Mouse (Mus musculus) ES-E14 (cell line): ENCODE results near the gene Tmem81. TPM values are rescaled to one million over a fixed set of nuclear protein-coding genes. Genes with fewer than 3 reads are reported as not detected.
A peak's percentile ranks its signal among the peaks of the same experiment; 100 is the strongest.

ENCODE experiments used
- DNase-seq: peaks from one replicate; pipeline ENCODE4 v3.0.0-alpha.2; 2013; ENCODE audit warnings: low read depth, low spot score
- H3K27ac ChIP-seq: 2 replicates; pipeline ENCODE4 v1.5.1; 2012; ENCODE audit warnings: low read depth, mild to moderate bottlenecking, low read length, moderate library complexity, mixed read lengths; ENCODE audit not compliant: poor library complexity, insufficient read depth, severe bottlenecking
- H3K36me3 ChIP-seq: 2 replicates; pipeline ENCODE4 v1.6.1; 2012; ENCODE audit warnings: mild to moderate bottlenecking, low read length, moderate library complexity, mixed read lengths; ENCODE audit not compliant: control insufficient read depth, poor library complexity, insufficient read depth, severe bottlenecking
- H3K4me1 ChIP-seq, 2 experiments: fragments of 150-350 bp in 1 of 2; sonication (generic) in 1 of 2; 2 replicates each; pipeline ENCODE4 v1.6.1; 2012; ENCODE audit warnings: low read length in 2 of 2, mild to moderate bottlenecking in 1 of 2, mixed read lengths in 1 of 2; ENCODE audit not compliant: control insufficient read depth in 2 of 2, insufficient read depth in 2 of 2, poor library complexity in 1 of 2
- H3K4me3 ChIP-seq, 2 experiments: fragments of 150-350 bp in 1 of 2; sonication (generic) in 1 of 2; 2 replicates each; pipeline ENCODE4 v1.5.1; 2012; ENCODE audit warnings: low read length in 2 of 2, low read depth in 1 of 2, mild to moderate bottlenecking in 1 of 2, mixed read lengths in 1 of 2; ENCODE audit not compliant: insufficient read depth in 1 of 2, poor library complexity in 1 of 2, severe bottlenecking in 1 of 2
- H3K9ac ChIP-seq: 2 replicates; pipeline ENCODE4 v1.6.1; 2012; ENCODE audit warnings: low read depth, mild to moderate bottlenecking, low read length, mixed read lengths; ENCODE audit not compliant: poor library complexity, insufficient read depth, severe bottlenecking
- H3K9me3 ChIP-seq: fragments of 150-350 bp; sonication (generic); 2 replicates; pipeline ENCODE4 v1.6.1; 2012; ENCODE audit warnings: low read depth, mild to moderate bottlenecking, low read length; ENCODE audit not compliant: control insufficient read depth, insufficient read depth
- CHD2 ChIP-seq: IDR thresholded peaks from 2 replicates; pipeline ENCODE4 v1.6.1; 2014; ENCODE audit warnings: mild to moderate bottlenecking, low read depth, low read length, inconsistent platforms
- HCFC1 ChIP-seq: IDR thresholded peaks from 2 replicates; pipeline ENCODE4 v1.6.1; 2012; ENCODE audit warnings: low read length, inconsistent platforms, borderline replicate concordance; ENCODE audit not compliant: insufficient read depth
- MAFK ChIP-seq: IDR thresholded peaks from 2 replicates; pipeline ENCODE4 v1.6.1; 2014; ENCODE audit warnings: mild to moderate bottlenecking, low read depth, low read length, inconsistent platforms; ENCODE audit not compliant: insufficient read depth
- ZC3H11A ChIP-seq: IDR thresholded peaks from 2 replicates; pipeline ENCODE4 v1.6.1; 2012; ENCODE audit warnings: low read depth, mild to moderate bottlenecking, inconsistent platforms, low read length, borderline replicate concordance
- in situ Hi-C, 2 experiments: fragments of 600-800 bp; cut with MboI; formaldehyde crosslinking; loops; one replicate each; pipeline ENCODE4 v1.15.1; 2025; ENCODE audit warnings: low sequenced_read_pairs in 2 of 2, inconsistent platforms in 1 of 2; ENCODE audit not compliant: unreplicated experiment in 2 of 2
- total RNA-seq: library from RNA; depleted of rRNA; stranded (reverse); fragments of 300-350 nt; gene quantifications from 2 replicates; pipeline ENCODE4 v1.2.3, GENCODE M21; 2012; rRNA removed

The Tmem81 gene
- total RNA-seq, 1 experiment: 4.3 TPM

DNA sequence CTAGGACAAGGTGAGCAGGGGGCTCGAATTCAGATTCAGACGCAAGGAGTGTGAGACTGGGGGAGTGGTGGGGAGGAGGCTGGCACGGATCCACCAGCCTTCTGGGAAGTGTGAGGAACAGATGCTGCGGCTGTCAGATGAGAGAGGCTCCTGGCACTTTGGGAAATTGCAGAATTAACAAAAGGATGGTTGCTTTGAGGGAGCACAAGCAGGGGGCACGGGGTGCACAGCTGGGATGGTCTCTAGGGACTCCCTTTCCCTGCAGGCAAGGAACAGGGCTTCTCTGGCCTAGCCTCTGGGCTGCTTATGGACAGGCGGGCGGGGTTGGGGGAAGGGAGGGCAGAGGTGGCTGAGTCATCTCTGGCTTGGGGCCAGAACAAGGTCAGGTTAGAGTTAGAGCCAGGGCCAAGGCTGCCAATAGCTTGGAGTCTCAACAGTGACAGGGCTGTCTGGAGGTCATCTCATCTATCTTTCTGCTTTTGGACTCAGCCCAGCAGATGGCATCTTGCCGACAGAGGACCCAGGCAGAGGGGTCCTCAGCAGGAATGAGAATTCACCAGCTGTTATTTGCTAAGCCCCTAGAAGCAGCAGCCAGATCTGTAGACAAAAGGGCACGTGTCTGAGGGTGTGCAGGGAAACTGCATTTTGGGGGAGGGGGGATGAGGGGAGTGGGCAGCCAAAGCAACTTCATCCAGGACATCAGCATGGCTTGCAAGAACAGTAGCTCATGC is 52.0 kb downstream of the Tmem81 start:
- in situ Hi-C loops: no loop called here
- H3K27ac ChIP-seq: no peak overlapping the region

More for the DNA sequence above, 52.0 kb downstream of the Tmem81 start:
- no peak for DNase-seq
- H3K36me3 ChIP-seq: no peaks in the 10 kb centered on the region
- TF ChIP-seq MAFK (peak; percentile 53; the same call in 1 of the 2 replicates), ZC3H11A (no peak), HCFC1 (no peak), CHD2 (no peak)
- 0 out of 2 replicates have a peak overlapping the region, but pooled peaks have one; percentile 36 for H3K9ac ChIP-seq
- peaks cover 3 to 8% of the 10 kb centered on the region in 2 experiments; a peak in 3 of 4 replicates for H3K4me1 ChIP-seq
- no peaks in the 10 kb centered on the region for H3K9me3 ChIP-seq
- no peak overlapping the region for H3K4me3 ChIP-seq

Other genes starting within 250 kb of the Tmem81 start
- 1.2 and 2.8 TPM in 2 replicates for gene Klhdc8a, start 207.6 kb upstream of the Tmem81 start, total RNA-seq
- 7.4 and 8.0 TPM in 2 replicates for gene Nuak2, start 190.1 kb upstream of the Tmem81 start, total RNA-seq
- 5.8 and 7.9 TPM in 2 replicates for gene Tmcc2, start 114.9 kb upstream of the Tmem81 start, total RNA-seq
- gene Dstyk, start 88.7 kb upstream of the Tmem81 start, total RNA-seq: 6.5 and 8.4 TPM in 2 replicates
- gene Rbbp5, start 28.9 kb upstream of the Tmem81 start, total RNA-seq: 45.0 and 51.7 TPM in 2 replicates
- 2.9 and 4.8 TPM in 2 replicates for gene Cntn2, start 37.0 kb downstream of the Tmem81 start, total RNA-seq
- gene Nfasc, start 235.6 kb downstream of the Tmem81 start, total RNA-seq: 8.9 and 21.8 TPM in 2 replicates